Mouse (Mus musculus) thymus, adult 2 months (tissue): ENCODE measurements around the gene Ccdc116.
"Not testable (repeated sequence)": the region's sequence is repeated elsewhere in the genome, so short reads cannot be mapped to it uniquely, and the experiment has no call there.

Source experiments
- CTCF ChIP-seq: fragments of 200-500 bp; IDR thresholded peaks from 2 replicates; pipeline ENCODE4 v1.5.1; 2012; ENCODE audit warnings: mild to moderate bottlenecking, control low read depth, low read length, moderate library complexity, borderline replicate concordance; ENCODE audit not compliant: control insufficient read depth, poor library complexity, insufficient read depth; ENCODE audit errors: extremely low read depth
- POLR2A ChIP-seq: fragments of 200-500 bp; IDR thresholded peaks from 2 replicates; pipeline ENCODE4 v1.6.1; 2012; ENCODE audit warnings: mild to moderate bottlenecking, low read length, control low read depth, moderate library complexity; ENCODE audit not compliant: control insufficient read depth, poor library complexity, insufficient read depth; ENCODE audit errors: extremely low read depth

- TF ChIP-seq CTCF, POLR2A: not testable (repeated sequence)
These were observed 18.4 kb upstream of the Ccdc116 start for GRCm38 (mm10) chr16:17165478-17165877.
